In the genomic region with DNA sequence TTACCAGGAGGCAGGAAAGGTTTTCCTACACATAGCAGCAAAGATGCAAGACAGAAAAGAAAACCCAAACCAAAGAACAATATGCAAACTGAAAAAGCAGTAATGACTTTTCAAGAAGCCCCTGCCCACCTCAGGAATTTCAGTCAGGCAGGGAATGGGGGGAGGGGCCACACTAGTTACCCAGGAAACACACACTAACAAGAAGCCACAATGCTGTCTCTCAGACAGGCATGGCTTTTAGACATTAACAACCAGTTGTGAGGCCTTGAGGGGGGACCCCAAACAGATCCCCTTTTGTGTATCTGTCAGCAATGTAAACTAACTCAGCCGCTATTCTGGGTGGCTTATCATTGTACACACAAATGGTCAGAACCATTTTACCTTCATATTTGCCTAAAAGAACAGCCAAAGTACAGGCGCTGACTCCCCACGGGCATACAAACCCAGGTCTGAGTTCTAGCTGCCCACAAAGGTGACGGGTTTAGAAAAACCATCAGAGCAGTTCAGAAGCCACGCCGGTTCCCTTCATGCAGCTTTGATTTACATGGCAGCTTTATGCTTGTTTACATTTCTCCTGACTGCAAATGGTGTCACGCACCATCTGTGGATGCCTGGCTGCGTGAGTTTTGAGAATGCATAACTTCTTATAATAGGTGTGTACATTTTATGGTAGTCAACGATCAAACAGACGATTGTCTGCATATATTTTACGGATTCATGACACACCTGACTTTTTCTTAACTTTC, we compare ENCODE assay signal across 9 mouse cellular contexts.
DNase-seq lines count a peak whose midpoint lies in the region; ATAC-seq lines count a peak whose summit lies in the region.
"Had no signal": no experiment of that assay in that cellular context is flagged by ENCODE, and none has a peak within 500 bp of the region (broad histone marks: within the 10 kb centered on the region; RNA-seq: fewer than 3 reads in every experiment).

No protein-coding gene starts in this region.

- DNase-seq in ZHBTc4 (ENCODE audit: low read depth, low spot score) = peak; percentile 56
- DNase-seq in limb, embryonic 11.5 days (ENCODE audit: low spot score) = peak; percentile 81
- DNase-seq in neural tube, embryonic 10.5 days (ENCODE audit: extremely low spot score, low spot score) = peak; percentile 67
- DNase-seq in right cerebral cortex, adult 18-20 months = no peak
- no peak for DNase-seq in thymus, postnatal 25 days
- DNase-seq in heart, postnatal 36 days = no peak

- H3K4me3 ChIP-seq in embryonic facial prominence, embryonic 12.5 days = no peak overlapping the region
- H3K4me3 ChIP-seq in limb, embryonic 11.5 days (ENCODE audit: low read depth, low read length) = no peak overlapping the region
- H3K4me3 ChIP-seq: erythroblast, embryonic 14.5 days; heart, embryonic 15.5 days had no signal

- intact Hi-C loops in heart, postnatal 36 days (cut with DNase I) = no loop called here

- H3K27ac ChIP-seq in embryonic facial prominence, embryonic 12.5 days = 0 out of 2 replicates have a peak overlapping the region, but pooled peaks have one; percentile 9
- H3K27ac ChIP-seq in limb, embryonic 11.5 days (replicated peaks; ENCODE audit: low read depth, low read length) = peak overlapping the region; percentile 14
- H3K27ac ChIP-seq: heart, embryonic 15.5 days had no signal

- H3K27me3 ChIP-seq in embryonic facial prominence, embryonic 12.5 days = no peaks in the 10 kb centered on the region
- no peaks in the 10 kb centered on the region for H3K27me3 ChIP-seq in limb, embryonic 11.5 days (ENCODE audit: control insufficient read depth, insufficient read depth, low read length)
- H3K27me3 ChIP-seq: heart, embryonic 15.5 days had no signal

- H3K36me3 ChIP-seq in embryonic facial prominence, embryonic 12.5 days = peaks cover 37% of the 10 kb centered on the region
- H3K36me3 ChIP-seq in limb, embryonic 11.5 days (ENCODE audit: control insufficient read depth, insufficient read depth, low read length) = peaks cover 21% of the 10 kb centered on the region

- WGBS in embryonic facial prominence, embryonic 12.5 days = 54% methylated on average over 11 of the region's 11 CpGs
- WGBS in limb, embryonic 11.5 days = 47% methylated on average over 11 of the region's 11 CpGs

- peaks cover 27% of the 10 kb centered on the region for H3K9me3 ChIP-seq in embryonic facial prominence, embryonic 12.5 days
- peaks cover 31% of the 10 kb centered on the region for H3K9me3 ChIP-seq in limb, embryonic 11.5 days (ENCODE audit: control insufficient read depth, low read length)

- H3K4me1 ChIP-seq in embryonic facial prominence, embryonic 12.5 days = peaks cover 13% of the 10 kb centered on the region
- peaks cover 19% of the 10 kb centered on the region for H3K4me1 ChIP-seq in limb, embryonic 11.5 days (ENCODE audit: control insufficient read depth, insufficient read depth, low read length)

- no peak overlapping the region for H3K9ac ChIP-seq in embryonic facial prominence, embryonic 12.5 days
- H3K9ac ChIP-seq in limb, embryonic 11.5 days (ENCODE audit: low read length) = no peak overlapping the region
- H3K9ac ChIP-seq: heart, embryonic 15.5 days had no signal

- no peak for ATAC-seq in embryonic facial prominence, embryonic 12.5 days (ENCODE audit: insufficient number of reproducible peaks, insufficient read depth, low FRiP score, low TSS enrichment)
- ATAC-seq in limb, embryonic 11.5 days (ENCODE audit: insufficient number of reproducible peaks, low FRiP score, low TSS enrichment, low read depth) = no peak

- H3K4me2 ChIP-seq in embryonic facial prominence, embryonic 12.5 days (replicated peaks) = no peak overlapping the region
- H3K4me2 ChIP-seq in limb, embryonic 11.5 days (ENCODE audit: low read depth, severe bottlenecking) = no peak overlapping the region
- H3K4me2 ChIP-seq: heart, embryonic 15.5 days had no signal

Comparison
In these comparisons a context has a peak if more than half of its experiments do, and no peak if none do; other contexts are left out.
1. DNase-seq: peak in ZHBTc4 (single experiment), limb, embryonic 11.5 days (single experiment) and neural tube, embryonic 10.5 days (single experiment); none in right cerebral cortex, adult 18-20 months (single experiment), thymus, postnatal 25 days (single experiment) and heart, postnatal 36 days (0 of 2).